Mouse (Mus musculus) hematopoietic stem cell, adult 5-6 weeks (primary cell): ENCODE data around the gene Ogfod2. TPM values are rescaled to one million over a fixed set of nuclear protein-coding genes. Genes with fewer than 3 reads are reported as not detected.

Source experiments
- ATAC-seq, 2 experiments: fragments of 125-278 bp in 1 of 2; replicated peaks in 1 of 2; 2 replicates each; pipeline ENCODE4 v1.8.0; 2016 to 2017; ENCODE audit warnings: inconsistent platforms in 2 of 2, mild to moderate bottlenecking in 2 of 2, moderate number of reproducible peaks in 2 of 2, low read depth in 1 of 2, moderate TSS enrichment in 1 of 2; ENCODE audit not compliant: low FRiP score in 2 of 2, poor library complexity in 2 of 2, severe bottlenecking in 2 of 2, insufficient read depth in 1 of 2, low TSS enrichment in 1 of 2
- total RNA-seq: library from RNA; stranded (forward); fragments of 172-1452, 232-1000 nt; gene quantifications from 2 replicates; pipeline ENCODE4 v1.2.3, GENCODE M21; 2017

Gene Ogfod2
- total RNA-seq, 1 experiment from 2014 or later, result 7.9 TPM

GRCm38 (mm10) chr5:124115990-124116845 lies 4.1 kb downstream of the Ogfod2 start, which contains the start of gene Arl6ip4:
Gene Arl6ip4 (plus strand): TSS chr5:124116089.
- peak in 1 of 2 experiments; percentile 11; a peak in 1 of 4 replicates for ATAC-seq

GRCm38 (mm10) chr5:124119204-124119603 lies 7.1 kb downstream of the Ogfod2 start:
- no peak for ATAC-seq

GRCm38 (mm10) chr5:124122357-124122756 lies 10.3 kb downstream of the Ogfod2 start:
- ATAC-seq, result no peak

- ATAC-seq, result no peak
Observed at GRCm38 (mm10) chr5:124125093-124125492, 13.0 kb downstream of the Ogfod2 start.

GRCm38 (mm10) chr5:124134261-124134660 lies 22.2 kb downstream of the Ogfod2 start:
- ATAC-seq, result no peak

GRCm38 (mm10) chr5:124138066-124138465 lies 26.0 kb downstream of the Ogfod2 start:
- ATAC-seq, result no peak

GRCm38 (mm10) chr5:124149028-124149427 lies 36.9 kb downstream of the Ogfod2 start:
- ATAC-seq, result no peak

GRCm38 (mm10) chr5:124150895-124151294 lies 38.8 kb downstream of the Ogfod2 start:
- no peak for ATAC-seq

- ATAC-seq, result no peak
Observed at GRCm38 (mm10) chr5:124152734-124153133, 40.6 kb downstream of the Ogfod2 start.

GRCm38 (mm10) chr5:124155943-124156342 lies 43.8 kb downstream of the Ogfod2 start:
- no peak for ATAC-seq

- ATAC-seq, result no peak
Observed at GRCm38 (mm10) chr5:124158305-124158704, 46.2 kb downstream of the Ogfod2 start.

- ATAC-seq, result no peak
Observed at GRCm38 (mm10) chr5:124159453-124159852, 47.4 kb downstream of the Ogfod2 start.

GRCm38 (mm10) chr5:124161831-124162230 lies 49.7 kb downstream of the Ogfod2 start:
- no peak for ATAC-seq

- ATAC-seq, result peak; percentile 45 to 58; a peak in 3 of 4 replicates
Observed at GRCm38 (mm10) chr5:124162577-124162976, 50.5 kb downstream of the Ogfod2 start.

- ATAC-seq, result no peak
Observed at GRCm38 (mm10) chr5:124163445-124163844, 51.3 kb downstream of the Ogfod2 start.
